Mouse (Mus musculus): ENCODE measurements around the gene Drap1. TPM values are rescaled to one million over a fixed set of nuclear protein-coding genes. Genes with fewer than 3 reads are reported as not detected.
"Not testable (repeated sequence)": the region's sequence is repeated elsewhere in the genome, so short reads cannot be mapped to it uniquely, and the experiment has no call there.

Drap1 gene
- polyA plus RNA-seq, 1 experiment, result 59.6 TPM

- WGBS, result 94% methylated on average over 8 of the region's 8 CpGs
- no peak within 1 kb of the TSS for H3K4me3 ChIP-seq (ENCODE audit: extremely low read depth, insufficient read depth, insufficient read length)
- H3K4me1 ChIP-seq (ENCODE audit: control insufficient read depth, insufficient read depth, insufficient read length), result no peaks in the 10 kb centered on the region; the same call in 1 of the 2 replicates
- no peaks in the 10 kb centered on the region for H3K36me3 ChIP-seq (ENCODE audit: control insufficient read depth, insufficient read depth, low read length)
- H3K27ac ChIP-seq (ENCODE audit: insufficient read depth, low read length), result no peak within 1 kb of the TSS
- H3K27me3 ChIP-seq (ENCODE audit: control insufficient read depth, insufficient read depth, low read length), result no peaks in the 10 kb centered on the region
- TF ChIP-seq POLR2A (IDR thresholded peaks at IDR 0.05; ENCODE audit: low read depth, low read length) (no peak), CTCF (IDR thresholded peaks at IDR 0.05; ENCODE audit: extremely low read depth, insufficient read depth, insufficient read length, insufficient replicate concordance) (no peak)
- DNase-seq (ENCODE audit: low read depth in 1 of 2, low spot score in 2 of 2), result no peak
Observed at GRCm38 (mm10) chr19:5402293-5402692, 22.5 kb downstream of the Drap1 start, which contains the start of gene Tsga10ip. Tsga10ip (minus strand) TSS chr19:5402526.

GRCm38 (mm10) chr19:5401073-5401472 lies 23.7 kb downstream of the Drap1 start:
- H3K27me3 ChIP-seq (ENCODE audit: control insufficient read depth, insufficient read depth, low read length); H3K27ac ChIP-seq (ENCODE audit: insufficient read depth, low read length); H3K36me3 ChIP-seq (ENCODE audit: control insufficient read depth, insufficient read depth, low read length); H3K4me1 ChIP-seq (ENCODE audit: control insufficient read depth, insufficient read depth, insufficient read length); H3K4me3 ChIP-seq (ENCODE audit: extremely low read depth, insufficient read depth, insufficient read length); DNase-seq (ENCODE audit: low read depth in 1 of 2, low spot score in 2 of 2): not testable (repeated sequence)
- 72% methylated on average over 4 of the region's 4 CpGs for WGBS

- H3K27ac ChIP-seq (ENCODE audit: insufficient read depth, low read length), result no peak overlapping the region
- H3K4me1 ChIP-seq (ENCODE audit: control insufficient read depth, insufficient read depth, insufficient read length), result peaks cover 6% of the 10 kb centered on the region; the same call in 1 of the 2 replicates
- H3K4me3 ChIP-seq (ENCODE audit: extremely low read depth, insufficient read depth, insufficient read length), result no peak overlapping the region
- no peaks in the 10 kb centered on the region for H3K27me3 ChIP-seq (ENCODE audit: control insufficient read depth, insufficient read depth, low read length)
- TF ChIP-seq POLR2A (IDR thresholded peaks at IDR 0.05; ENCODE audit: low read depth, low read length), result no peak
- no peak for TF ChIP-seq CTCF (IDR thresholded peaks at IDR 0.05; ENCODE audit: extremely low read depth, insufficient read depth, insufficient read length, insufficient replicate concordance)
- H3K36me3 ChIP-seq (ENCODE audit: control insufficient read depth, insufficient read depth, low read length), result no peaks in the 10 kb centered on the region
- no peak for DNase-seq (ENCODE audit: low read depth in 1 of 2, low spot score in 2 of 2)
- WGBS, result 85% methylated on average over 4 of the region's 4 CpGs
Observed at GRCm38 (mm10) chr19:5395371-5395770, 29.4 kb downstream of the Drap1 start.

- Histone ChIP-seq H3K27ac (ENCODE audit: insufficient read depth, low read length) (no peak overlapping the region), H3K27me3 (ENCODE audit: control insufficient read depth, insufficient read depth, low read length) (no peaks in the 10 kb centered on the region), H3K4me1 (ENCODE audit: control insufficient read depth, insufficient read depth, insufficient read length) (peaks cover 7% of the 10 kb centered on the region; the same call in 1 of the 2 replicates), H3K36me3 (ENCODE audit: control insufficient read depth, insufficient read depth, low read length) (no peaks in the 10 kb centered on the region), H3K4me3 (ENCODE audit: extremely low read depth, insufficient read depth, insufficient read length) (no peak overlapping the region)
- DNase-seq (ENCODE audit: low read depth in 1 of 2, low spot score in 2 of 2), result no peak
- no peak for TF ChIP-seq POLR2A (IDR thresholded peaks at IDR 0.05; ENCODE audit: low read depth, low read length)
- no peak for TF ChIP-seq CTCF (IDR thresholded peaks at IDR 0.05; ENCODE audit: extremely low read depth, insufficient read depth, insufficient read length, insufficient replicate concordance)
- 88% methylated on average over 10 of the region's 10 CpGs for WGBS
Observed at GRCm38 (mm10) chr19:5394168-5394567, 30.6 kb downstream of the Drap1 start.

- H3K4me3 ChIP-seq (ENCODE audit: extremely low read depth, insufficient read depth, insufficient read length), result no peak overlapping the region
- peaks cover 7% of the 10 kb centered on the region; the same call in 1 of the 2 replicates for H3K4me1 ChIP-seq (ENCODE audit: control insufficient read depth, insufficient read depth, insufficient read length)
- no peak for TF ChIP-seq CTCF (IDR thresholded peaks at IDR 0.05; ENCODE audit: extremely low read depth, insufficient read depth, insufficient read length, insufficient replicate concordance)
- H3K27ac ChIP-seq (ENCODE audit: insufficient read depth, low read length), result no peak overlapping the region
- WGBS, result 68% methylated on average over 4 of the region's 4 CpGs
- no peak for DNase-seq (ENCODE audit: low read depth in 1 of 2, low spot score in 2 of 2)
- H3K27me3 ChIP-seq (ENCODE audit: control insufficient read depth, insufficient read depth, low read length), result no peaks in the 10 kb centered on the region
- no peaks in the 10 kb centered on the region for H3K36me3 ChIP-seq (ENCODE audit: control insufficient read depth, insufficient read depth, low read length)
Observed at GRCm38 (mm10) chr19:5392892-5393291, 31.9 kb downstream of the Drap1 start.

- peaks cover 7% of the 10 kb centered on the region; the same call in 1 of the 2 replicates for H3K4me1 ChIP-seq (ENCODE audit: control insufficient read depth, insufficient read depth, insufficient read length)
- no peaks in the 10 kb centered on the region for H3K27me3 ChIP-seq (ENCODE audit: control insufficient read depth, insufficient read depth, low read length)
- no peak for DNase-seq (ENCODE audit: low read depth in 1 of 2, low spot score in 2 of 2)
- H3K36me3 ChIP-seq (ENCODE audit: control insufficient read depth, insufficient read depth, low read length), result peaks cover 2% of the 10 kb centered on the region; the same call in 1 of the 2 replicates
- 62% methylated on average over 8 of the region's 8 CpGs for WGBS
- 0 out of 2 replicates have a peak overlapping the region, but pooled peaks have one; percentile 7 for H3K4me3 ChIP-seq (ENCODE audit: extremely low read depth, insufficient read depth, insufficient read length)
- peak overlapping the region; percentile 99 for H3K27ac ChIP-seq (ENCODE audit: insufficient read depth, low read length)
- TF ChIP-seq CTCF (IDR thresholded peaks at IDR 0.05; ENCODE audit: extremely low read depth, insufficient read depth, insufficient read length, insufficient replicate concordance) (no peak), POLR2A (IDR thresholded peaks at IDR 0.05; ENCODE audit: low read depth, low read length) (no peak)
Observed at GRCm38 (mm10) chr19:5390416-5390815, 34.4 kb downstream of the Drap1 start.

- DNase-seq (ENCODE audit: low read depth in 1 of 2, low spot score in 2 of 2), result peak; percentile 70 to 78
- Histone ChIP-seq H3K4me1 (ENCODE audit: control insufficient read depth, insufficient read depth, insufficient read length) (peaks cover 7% of the 10 kb centered on the region; the same call in 1 of the 2 replicates), H3K27me3 (ENCODE audit: control insufficient read depth, insufficient read depth, low read length) (no peaks in the 10 kb centered on the region), H3K27ac (ENCODE audit: insufficient read depth, low read length) (peak overlapping the region; percentile 99), H3K4me3 (ENCODE audit: extremely low read depth, insufficient read depth, insufficient read length) (peak overlapping the region; percentile 97), H3K36me3 (ENCODE audit: control insufficient read depth, insufficient read depth, low read length) (peaks cover 9% of the 10 kb centered on the region)
- TF ChIP-seq CTCF (IDR thresholded peaks at IDR 0.05; ENCODE audit: extremely low read depth, insufficient read depth, insufficient read length, insufficient replicate concordance) (no peak), POLR2A (IDR thresholded peaks at IDR 0.05; ENCODE audit: low read depth, low read length) (peak; percentile 79)
- under 1% methylated on average over 12 of the region's 12 CpGs for WGBS
Observed at GRCm38 (mm10) chr19:5389647-5390046, 35.1 kb downstream of the Drap1 start.

Data from spleen, adult 2 months (tissue).